Mouse (Mus musculus) midbrain, postnatal 0 days (tissue): ENCODE measurements around the gene Cyp2u1. TPM values are rescaled to one million over a fixed set of nuclear protein-coding genes. Genes with fewer than 3 reads are reported as not detected.

Source experiments
- ATAC-seq: fragments of 200-750 bp; cut with Nextera tagmentation; 2 replicates; pipeline ENCODE4 v1.8.0; 2017; ENCODE audit warnings: moderate number of reproducible peaks, mild to moderate bottlenecking, moderate TSS enrichment, moderate library complexity; ENCODE audit not compliant: low FRiP score
- DNase-seq: peaks from one replicate; pipeline ENCODE4 v3.0.0-alpha.2; 2015; ENCODE audit warnings: low spot score
- H3K27ac ChIP-seq: fragments of 300-500 bp; sonication (generic); 2 replicates; pipeline ENCODE4 v1.5.1; 2014; ENCODE audit warnings: low read depth, mild to moderate bottlenecking, low read length, mixed read lengths
- H3K27me3 ChIP-seq: fragments of 300-500 bp; sonication (generic); 2 replicates; pipeline ENCODE4 v1.6.1; 2014; ENCODE audit warnings: low read length, control low read depth, mixed read lengths; ENCODE audit not compliant: insufficient read depth
- H3K36me3 ChIP-seq: fragments of 300-500 bp; sonication (generic); 2 replicates; pipeline ENCODE4 v1.6.1; 2014; ENCODE audit warnings: low read length, control low read depth, mixed read lengths; ENCODE audit not compliant: insufficient read depth
- H3K4me1 ChIP-seq: fragments of 300-500 bp; sonication (generic); 2 replicates; pipeline ENCODE4 v1.6.1; 2014; ENCODE audit warnings: mild to moderate bottlenecking, control low read depth, antibody characterized with exemption, low read length, mixed read lengths; ENCODE audit not compliant: insufficient read depth
- H3K4me2 ChIP-seq: fragments of 300-500 bp; sonication (generic); 2 replicates; pipeline ENCODE4 v1.6.1; 2014; ENCODE audit warnings: low read depth, mild to moderate bottlenecking, low read length, mixed read lengths; ENCODE audit not compliant: poor library complexity, severe bottlenecking
- H3K4me3 ChIP-seq: fragments of 300-500 bp; sonication (generic); 2 replicates; pipeline ENCODE4 v1.5.1; 2014; ENCODE audit warnings: low read depth, mild to moderate bottlenecking, low read length, moderate library complexity
- H3K9ac ChIP-seq: fragments of 300-500 bp; sonication (generic); replicated peaks from 2 replicates; pipeline ENCODE4 v1.6.1; 2014; ENCODE audit warnings: mild to moderate bottlenecking, low read length, moderate library complexity, mixed read lengths; ENCODE audit not compliant: poor library complexity, severe bottlenecking
- H3K9me3 ChIP-seq: fragments of 300-500 bp; sonication (generic); 2 replicates; pipeline ENCODE4 v1.6.1; 2016; ENCODE audit warnings: low read length, control low read depth
- CTCF ChIP-seq: IDR thresholded peaks from 2 replicates; pipeline ENCODE4 v1.5.1; 2016; ENCODE audit warnings: antibody characterized with exemption, mild to moderate bottlenecking
- WGBS: fragments of 180-500 bp; shearing (Covaris S2); extraction: QIAGEN DNeasy Blood & Tissue Kit; methylation state at CpG from one replicate; pipeline ENCODE4 v1.1.7; 2014; 5-methylcytosine and 5-hydroxymethylcytosine counted together
- polyA plus RNA-seq: library from polyadenylated mRNA; unstranded; fragments of >200 nt; fragmentation: Nextera tagmentation; extraction: Ambion mirVana; gene quantifications from 2 replicates; pipeline ENCODE4 v1.2.1, GENCODE M21; 2015
- total RNA-seq: library from RNA; depleted of rRNA; stranded (reverse); fragments of >200 nt; gene quantifications from 2 replicates; pipeline ENCODE4 v1.2.3, GENCODE M21; 2014; rRNA removed

Cyp2u1 gene
- total and polyA plus RNA-seq, 2 experiments from 2014 or later: 14.3 to 15.2 TPM

GRCm38 (mm10) chr3:131250283-131250682, 52.7 kb downstream of the Cyp2u1 start:
- no peak overlapping the region for H3K4me2 ChIP-seq
- no peaks in the 10 kb centered on the region for H3K36me3 ChIP-seq
- H3K4me3 ChIP-seq: no peak overlapping the region
- H3K27ac ChIP-seq: no peak overlapping the region
- no peak overlapping the region for H3K9ac ChIP-seq
- no peak for TF ChIP-seq CTCF
- no peaks in the 10 kb centered on the region for H3K27me3 ChIP-seq
- no peak for DNase-seq
- WGBS: 98% methylated on average over 2 of the region's 2 CpGs
- no peak for ATAC-seq
- no peaks in the 10 kb centered on the region for H3K9me3 ChIP-seq
- no peaks in the 10 kb centered on the region for H3K4me1 ChIP-seq

GRCm38 (mm10) chr3:131248444-131248843, 54.6 kb downstream of the Cyp2u1 start:
- ATAC-seq (no peak), DNase-seq (no peak)
- Histone ChIP-seq H3K27me3 (no peaks in the 10 kb centered on the region), H3K4me1 (no peaks in the 10 kb centered on the region), H3K36me3 (no peaks in the 10 kb centered on the region), H3K27ac (no peak overlapping the region), H3K9me3 (no peaks in the 10 kb centered on the region), H3K9ac (no peak overlapping the region), H3K4me2 (no peak overlapping the region), H3K4me3 (no peak overlapping the region)
- TF ChIP-seq CTCF: no peak
- 89% methylated on average over 10 of the region's 10 CpGs for WGBS

DNA sequence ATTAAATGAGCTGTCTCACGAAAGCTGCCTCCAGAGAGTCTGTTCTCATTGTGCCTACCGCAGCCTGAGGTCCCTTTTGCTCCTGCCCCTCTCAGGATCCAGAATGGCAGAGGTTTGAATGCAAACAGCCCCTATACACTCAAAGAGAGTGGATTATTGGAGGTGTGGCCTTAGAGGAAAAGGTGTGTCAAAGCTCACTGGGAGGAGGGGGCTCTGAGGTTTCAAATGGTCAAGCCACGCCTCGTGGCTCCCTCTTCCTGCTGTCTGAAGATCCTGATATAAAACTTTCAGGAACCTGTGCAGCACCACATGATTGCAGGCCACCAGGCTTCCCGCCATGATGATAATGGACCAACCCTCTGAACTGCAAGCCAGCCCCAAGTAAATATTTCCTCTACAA, 55.2 kb downstream of the Cyp2u1 start:
- no peak for TF ChIP-seq CTCF
- Histone ChIP-seq H3K36me3 (no peaks in the 10 kb centered on the region), H3K27ac (no peak overlapping the region), H3K9ac (no peak overlapping the region), H3K4me2 (no peak overlapping the region), H3K4me1 (no peaks in the 10 kb centered on the region), H3K4me3 (no peak overlapping the region), H3K27me3 (no peaks in the 10 kb centered on the region), H3K9me3 (no peaks in the 10 kb centered on the region)
- ATAC-seq: no peak
- 93% methylated on average over 5 of the region's 5 CpGs for WGBS
- no peak for DNase-seq

DNA sequence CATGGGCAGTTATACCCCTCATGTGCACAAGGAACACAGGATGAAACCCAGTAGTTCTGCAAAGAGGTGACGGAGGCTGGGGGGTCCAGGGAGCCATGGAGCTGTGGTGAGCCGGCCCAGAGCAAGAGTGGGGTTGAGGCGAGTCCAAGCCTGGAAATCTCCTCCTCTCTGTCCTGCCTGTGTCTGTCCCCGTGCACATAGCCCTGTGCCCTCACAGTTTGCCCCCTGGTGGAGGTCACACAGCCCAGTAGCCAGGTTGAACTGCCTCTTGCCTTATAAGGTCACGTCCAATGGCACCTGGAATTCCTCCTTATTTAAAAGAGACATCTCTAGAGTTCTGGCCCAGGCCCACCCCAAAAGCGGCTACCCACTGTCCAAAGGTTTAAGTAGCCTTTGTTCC, 55.6 kb downstream of the Cyp2u1 start:
- no peak overlapping the region for H3K4me2 ChIP-seq
- TF ChIP-seq CTCF: no peak
- H3K9ac ChIP-seq: no peak overlapping the region
- no peak for ATAC-seq
- H3K27me3 ChIP-seq: no peaks in the 10 kb centered on the region
- WGBS: 79% methylated on average over 6 of the region's 6 CpGs
- no peaks in the 10 kb centered on the region for H3K36me3 ChIP-seq
- H3K9me3 ChIP-seq: no peaks in the 10 kb centered on the region
- H3K4me3 ChIP-seq: no peak overlapping the region
- no peak for DNase-seq
- no peaks in the 10 kb centered on the region for H3K4me1 ChIP-seq
- H3K27ac ChIP-seq: no peak overlapping the region

DNA sequence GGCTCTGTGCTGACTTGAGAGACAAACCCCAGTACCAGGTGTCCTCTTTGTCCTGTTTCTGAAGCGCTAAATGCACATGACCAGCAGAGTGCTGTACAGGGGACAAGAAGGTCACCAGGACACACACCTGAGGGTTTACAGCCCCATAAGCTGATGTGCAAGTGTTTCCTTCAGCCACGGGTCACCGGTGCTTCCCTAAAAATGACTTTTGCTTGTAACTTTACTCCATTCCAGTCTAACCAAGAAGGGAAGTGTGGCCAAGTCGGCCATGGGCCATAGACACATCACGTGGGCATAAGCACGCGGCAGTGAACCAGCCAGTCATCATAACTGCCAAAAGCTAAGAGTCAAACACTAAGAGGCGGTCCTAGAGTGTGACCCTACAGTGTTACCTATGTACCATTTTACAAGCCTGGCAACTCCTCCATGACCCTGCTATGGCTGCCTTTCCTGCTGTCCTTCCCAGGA, 56.4 kb downstream of the Cyp2u1 start:
- no peaks in the 10 kb centered on the region for H3K36me3 ChIP-seq
- no peak for ATAC-seq
- H3K27me3 ChIP-seq: no peaks in the 10 kb centered on the region
- H3K4me3 ChIP-seq: no peak overlapping the region
- no peaks in the 10 kb centered on the region for H3K4me1 ChIP-seq
- H3K4me2 ChIP-seq: no peak overlapping the region
- DNase-seq: no peak
- no peak for TF ChIP-seq CTCF
- WGBS: 94% methylated on average over 8 of the region's 8 CpGs
- H3K27ac ChIP-seq: no peak overlapping the region
- H3K9me3 ChIP-seq: no peaks in the 10 kb centered on the region
- H3K9ac ChIP-seq: no peak overlapping the region

DNA sequence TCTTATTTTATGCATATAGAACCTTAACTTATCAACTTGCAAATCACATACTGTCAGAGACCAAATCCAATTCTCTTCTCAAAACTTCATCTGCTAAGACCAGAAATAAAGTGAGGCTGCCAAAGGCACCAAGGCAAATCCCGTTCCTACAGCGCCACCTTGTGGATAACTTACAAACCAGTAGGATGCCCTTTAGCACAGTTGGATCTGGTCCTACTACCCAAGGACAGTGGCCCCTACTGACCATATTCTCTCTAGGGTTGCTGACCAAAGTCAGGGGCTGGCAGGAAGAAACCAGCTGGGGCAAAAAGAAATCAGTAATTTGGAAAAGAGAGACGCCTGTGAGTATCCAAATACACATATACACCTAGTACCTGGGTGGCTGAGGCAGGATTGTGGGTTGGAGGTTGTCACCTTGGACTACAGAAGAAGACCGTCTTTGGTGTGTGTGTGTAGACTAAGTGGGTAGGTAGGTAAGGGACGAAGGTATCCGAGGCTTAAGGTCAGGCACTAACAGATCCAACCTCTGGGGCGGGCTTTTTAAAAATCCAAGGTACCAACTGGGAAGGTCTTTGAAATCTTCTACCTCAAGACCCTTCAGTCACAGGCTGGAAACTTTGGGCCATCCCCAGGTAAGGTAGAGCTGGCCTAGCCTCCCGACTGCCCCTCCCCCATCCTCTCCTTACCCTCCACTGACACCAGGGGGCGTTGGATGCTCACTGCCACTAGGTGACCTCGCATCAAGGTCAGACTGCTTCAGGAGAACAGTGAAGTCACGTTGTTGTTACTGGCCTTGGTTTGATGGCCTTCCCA, 57.1 kb downstream of the Cyp2u1 start:
- H3K9ac ChIP-seq: no peak overlapping the region
- no peak overlapping the region for H3K27ac ChIP-seq
- ATAC-seq (peak; percentile 75), DNase-seq (peak; percentile 89)
- H3K4me2 ChIP-seq: no peak overlapping the region
- no peaks in the 10 kb centered on the region for H3K9me3 ChIP-seq
- WGBS: 60% methylated on average over 11 of the region's 11 CpGs
- H3K27me3 ChIP-seq: no peaks in the 10 kb centered on the region
- H3K36me3 ChIP-seq: no peaks in the 10 kb centered on the region
- peak; percentile 95 for TF ChIP-seq CTCF
- H3K4me3 ChIP-seq: no peak overlapping the region
- no peaks in the 10 kb centered on the region for H3K4me1 ChIP-seq

Other genes with a start within 250 kb of the Cyp2u1 start
- gene Lef1, start 192.8 kb downstream of the Cyp2u1 start, total RNA-seq: 42.0 and 48.6 TPM in 2 replicates
- 50.4 and 52.0 TPM in 2 replicates for gene Lef1, start 192.8 kb downstream of the Cyp2u1 start, polyA plus RNA-seq
- gene Hadh, start 31.1 kb downstream of the Cyp2u1 start, total RNA-seq: 18.9 and 21.5 TPM in 2 replicates
- 32.2 and 35.1 TPM in 2 replicates for gene Hadh, start 31.1 kb downstream of the Cyp2u1 start, polyA plus RNA-seq
- gene Sgms2, start 188.2 kb upstream of the Cyp2u1 start, total RNA-seq: 6.0 and 10.6 TPM in 2 replicates
- gene Sgms2, start 188.2 kb upstream of the Cyp2u1 start, polyA plus RNA-seq: 1.5 and 1.9 TPM in 2 replicates